Mouse (Mus musculus) large intestine, adult 2 months (tissue): ENCODE results near the gene Sec23b. TPM values are rescaled to one million over a fixed set of nuclear protein-coding genes. Genes with fewer than 3 reads are reported as not detected.
A peak's percentile ranks its signal among the peaks of the same experiment; 100 is the strongest.

Source experiments
- DNase-seq: peaks from one replicate; pipeline ENCODE4 v3.0.0-alpha.2; 2012; ENCODE audit warnings: low read depth, low spot score
- WGBS: fragments of 180-500 bp; shearing (Covaris S2); methylation state at CpG from one replicate; pipeline ENCODE4 v1.1.7; 2018; 5-methylcytosine and 5-hydroxymethylcytosine counted together
- polyA plus RNA-seq: library from polyadenylated mRNA; depleted of rRNA; stranded (reverse); fragments of >200 nt; gene quantifications from 2 replicates; pipeline ENCODE4 v1.2.3, GENCODE M21; 2012; rRNA removed

Gene Sec23b
- polyA plus RNA-seq, 1 experiment: 70.6 TPM

GRCm38 (mm10) chr2:144598006-144598405 is 42.0 kb downstream of the Sec23b start:
- 78% methylated on average over 2 of the region's 2 CpGs for WGBS
- no peak for DNase-seq

DNA sequence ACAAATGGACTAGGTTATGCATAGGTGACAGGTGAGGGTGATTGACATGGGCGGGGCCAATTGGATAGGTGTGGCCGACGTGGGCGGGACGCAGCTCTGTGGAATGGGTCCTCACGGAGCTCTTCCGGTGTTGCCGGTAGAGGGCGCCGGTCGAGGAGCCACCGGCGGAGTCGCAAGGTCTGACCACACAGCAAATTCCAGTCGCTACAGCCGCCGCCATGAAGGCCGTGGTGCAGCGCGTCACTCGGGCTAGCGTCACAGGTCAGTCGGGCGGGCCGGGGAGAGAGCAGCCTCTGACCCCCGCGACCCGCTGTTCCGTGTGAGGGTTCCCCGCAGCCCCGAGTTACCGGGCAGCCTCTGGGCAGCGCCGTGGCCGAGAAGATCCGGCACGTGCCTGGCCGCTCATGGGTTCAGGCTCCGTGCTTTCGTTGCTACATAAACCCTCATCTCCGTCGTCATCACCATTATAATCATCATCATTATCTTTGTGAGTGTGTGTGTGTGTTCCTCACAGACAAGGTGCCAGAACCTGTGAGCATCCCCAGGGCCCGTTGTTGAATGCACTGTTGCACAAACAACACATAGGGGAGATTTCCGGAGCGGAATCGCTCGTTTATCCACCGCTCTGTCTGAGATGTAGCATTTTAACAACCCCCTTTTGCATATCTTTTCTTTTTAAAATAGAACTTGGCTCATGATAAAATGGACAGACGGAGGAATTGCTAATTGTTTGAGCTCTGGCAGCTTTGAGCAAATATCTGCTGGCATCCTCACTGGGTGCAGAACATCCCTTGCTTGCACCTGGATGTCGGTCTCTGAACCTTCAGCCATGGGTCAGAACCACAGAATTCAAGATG is 44.0 kb downstream of the Sec23b start, which contains the start of gene Dtd1:
TSS of gene Dtd1 (plus strand) at position 67 of the 857 bp plus-strand sequence.
- WGBS: 1% methylated on average over 50 of the region's 50 CpGs

GRCm38 (mm10) chr2:144601576-144601975 is 45.5 kb downstream of the Sec23b start:
- 83% methylated on average over 1 of the region's 1 CpGs for WGBS
- DNase-seq: no peak

More for the DNA sequence above, 44.0 kb downstream of the Sec23b start, which contains the start of gene Dtd1:
- peak; percentile 89 for DNase-seq

DNA sequence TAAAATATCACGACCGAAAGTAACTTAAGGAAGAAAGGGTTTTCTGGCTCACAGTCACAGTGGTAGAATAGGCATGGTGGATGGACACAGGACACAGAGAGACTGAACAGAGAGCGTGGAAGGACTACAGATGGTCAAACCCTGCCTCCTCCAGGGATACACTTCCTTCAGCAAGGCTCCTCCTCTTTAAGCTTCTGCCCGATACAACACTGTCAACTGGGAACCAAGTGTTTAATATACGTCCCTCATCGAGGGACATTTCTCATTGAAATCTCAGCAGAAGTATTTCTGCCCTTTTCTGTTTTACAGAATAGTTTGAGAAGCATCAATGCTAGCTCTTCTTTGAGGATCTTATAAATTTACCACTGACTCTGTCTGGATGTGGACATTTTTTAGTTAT is 57.9 kb downstream of the Sec23b start:
- 95% methylated on average over 6 of the region's 6 CpGs for WGBS
- DNase-seq: no peak

DNA sequence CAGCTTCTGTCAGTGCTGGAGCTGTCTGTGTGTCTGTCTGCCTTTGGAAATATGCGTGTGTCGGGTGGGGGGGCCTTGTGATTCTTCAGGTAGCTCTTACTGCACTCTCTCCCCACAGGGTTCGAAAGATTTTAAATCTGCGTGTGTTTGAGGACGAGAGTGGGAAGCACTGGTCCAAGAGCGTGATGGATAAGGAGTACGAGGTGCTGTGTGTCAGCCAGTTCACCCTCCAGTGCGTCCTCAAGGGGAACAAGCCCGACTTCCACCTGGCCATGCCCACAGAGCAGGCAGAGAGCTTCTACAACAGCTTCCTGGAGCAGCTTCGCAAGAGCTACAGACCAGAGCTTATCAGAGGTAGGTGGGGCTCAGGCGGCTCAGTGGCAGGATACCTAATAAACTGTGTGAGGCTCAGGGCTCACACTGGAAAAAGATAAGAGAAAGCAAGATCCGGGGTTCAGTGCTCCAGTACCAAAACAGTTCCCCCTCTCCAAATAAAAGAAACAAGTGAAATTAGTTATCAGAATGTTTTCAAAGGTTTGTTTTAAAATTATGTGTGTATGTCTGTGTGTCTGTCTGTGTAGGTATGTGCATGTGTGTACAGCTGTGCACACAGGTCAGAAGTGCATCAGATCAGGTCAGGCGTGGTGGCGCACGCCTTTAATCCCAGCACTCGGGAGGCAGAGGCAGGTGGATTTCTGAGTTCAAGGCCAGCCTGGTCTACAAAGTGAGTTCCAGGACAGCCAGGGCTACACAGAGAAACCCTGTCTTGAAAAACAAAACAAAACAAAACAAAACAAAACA is 61.2 kb downstream of the Sec23b start:
- 61% methylated on average over 16 of the region's 16 CpGs for WGBS
- DNase-seq: no peak

DNA sequence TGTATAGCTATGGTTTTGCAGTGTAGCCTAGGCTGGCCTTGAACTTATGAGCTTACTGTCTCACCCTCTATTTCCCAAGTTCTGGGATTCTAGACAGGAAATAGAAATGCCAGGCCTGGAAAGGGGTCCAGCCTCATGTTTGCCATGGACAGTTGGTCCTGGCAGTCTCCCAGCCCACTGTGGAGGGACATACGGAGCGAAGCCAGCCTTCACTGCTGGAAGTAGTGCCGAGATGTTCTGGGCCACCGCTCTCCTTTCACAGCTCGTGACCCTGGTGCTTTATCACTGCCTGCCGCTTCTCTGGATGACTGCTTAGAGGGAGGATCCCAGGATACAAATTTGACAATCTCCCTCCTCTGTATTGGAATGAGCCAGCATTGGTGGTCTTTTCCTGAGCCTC is 65.5 kb downstream of the Sec23b start:
- DNase-seq: no peak
- WGBS: 98% methylated on average over 6 of the region's 6 CpGs

GRCm38 (mm10) chr2:144633551-144633950 is 77.5 kb downstream of the Sec23b start:
- 87% methylated on average over 2 of the region's 2 CpGs for WGBS
- no peak for DNase-seq

- DNase-seq: no peak
- WGBS: 63% methylated on average over 5 of the region's 5 CpGs
Measured at GRCm38 (mm10) chr2:144634231-144634630, 78.2 kb downstream of the Sec23b start.

DNA sequence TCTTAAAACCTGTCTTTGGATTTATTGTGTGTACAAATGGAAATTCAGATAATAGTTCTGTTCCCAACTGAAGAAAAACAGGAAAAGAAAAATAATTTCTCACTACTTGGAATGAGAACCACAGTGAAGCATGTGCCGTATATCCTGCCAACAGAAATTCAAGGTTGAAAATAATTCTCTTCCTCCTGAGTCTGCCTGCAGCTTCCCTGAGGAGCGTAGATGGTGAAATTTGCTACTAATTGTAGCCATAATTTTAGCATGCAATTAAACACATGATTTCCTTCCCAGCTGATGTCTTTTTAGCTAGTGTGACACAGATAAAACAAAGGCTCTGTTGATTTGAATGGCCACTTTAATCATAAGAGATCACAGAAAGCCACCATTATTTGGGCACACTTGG is 78.7 kb downstream of the Sec23b start:
- 65% methylated on average over 2 of the region's 2 CpGs for WGBS

GRCm38 (mm10) chr2:144635644-144636320 is 79.8 kb downstream of the Sec23b start:
- WGBS: 15% methylated on average over 5 of the region's 5 CpGs
- DNase-seq: peak; percentile 27

More for the DNA sequence above, 78.7 kb downstream of the Sec23b start:
- DNase-seq: no peak

DNA sequence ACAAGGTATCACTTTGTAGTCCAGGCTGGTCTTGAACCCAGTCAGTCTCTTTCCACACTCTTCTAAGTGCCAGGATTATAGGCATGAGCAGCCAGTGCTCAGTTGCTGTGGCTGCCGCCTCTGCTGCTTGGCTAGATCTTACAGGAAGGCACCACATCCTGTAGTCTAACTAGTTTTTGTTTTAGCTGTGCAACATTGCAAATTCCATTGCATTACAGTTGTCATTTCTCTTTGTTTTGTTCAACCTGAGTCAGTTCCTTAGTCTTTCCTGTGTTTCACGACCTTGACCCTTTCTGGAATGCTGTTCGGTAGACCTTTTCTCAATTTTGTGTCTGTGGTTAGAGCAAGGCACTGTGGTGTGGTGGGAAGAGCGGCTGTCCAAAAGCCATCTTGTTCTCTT is 81.2 kb downstream of the Sec23b start:
- 82% methylated on average over 4 of the region's 4 CpGs for WGBS
- no peak for DNase-seq

- 83% methylated on average over 12 of the region's 12 CpGs for WGBS
- DNase-seq: no peak
Measured at GRCm38 (mm10) chr2:144637671-144638395, 81.8 kb downstream of the Sec23b start.

GRCm38 (mm10) chr2:144638719-144639118 is 82.7 kb downstream of the Sec23b start:
- 53% methylated on average over 4 of the region's 4 CpGs for WGBS

GRCm38 (mm10) chr2:144640101-144640500 is 84.1 kb downstream of the Sec23b start:
- 76% methylated on average over 7 of the region's 7 CpGs for WGBS
- no peak for DNase-seq

More at GRCm38 (mm10) chr2:144638719-144639118, 82.7 kb downstream of the Sec23b start:
- no peak for DNase-seq

Other genes with a start within 250 kb of the Sec23b start
- gene Ovol2, start 224.1 kb upstream of the Sec23b start, polyA plus RNA-seq: 14.7 and 25.3 TPM in 2 replicates
- gene Kat14, start 187.2 kb upstream of the Sec23b start, polyA plus RNA-seq: 27.0 and 28.4 TPM in 2 replicates
- gene Pet117, start 187.2 kb upstream of the Sec23b start, polyA plus RNA-seq: not detected in 2 replicates
- gene Dzank1, start 28.8 kb upstream of the Sec23b start, polyA plus RNA-seq: 0.11 and 0.12 TPM in 2 replicates
- 2.8 and 4.1 TPM in 2 replicates for gene Polr3f, start 28.5 kb upstream of the Sec23b start, polyA plus RNA-seq
- 4.8 and 6.3 TPM in 2 replicates for gene Rbbp9, start 5.4 kb upstream of the Sec23b start, polyA plus RNA-seq
- 4.4 and 4.7 TPM in 2 replicates for gene Smim26, start 37.8 kb downstream of the Sec23b start, polyA plus RNA-seq
- 6.5 and 6.7 TPM in 2 replicates for gene Dtd1, start 43.7 kb downstream of the Sec23b start, polyA plus RNA-seq